Mouse (Mus musculus) T-cell, adult 66 days (primary cell): ENCODE measurements around the gene Cdnf. TPM values are rescaled to one million over a fixed set of nuclear protein-coding genes. Genes with fewer than 3 reads are reported as not detected.

ENCODE experiments used
- total RNA-seq, 2 experiments: library from RNA; stranded (reverse); gene quantifications; 3 replicates in 1 of 2; 4 replicates in 1 of 2; pipeline ENCODE4 v1.2.4; 2023

Gene Cdnf
- total RNA-seq, result under 1 TPM; 0.36 to 0.82 TPM

GRCm38 (mm10) chr2:3512552-3513454 lies at the start of gene Cdnf, which contains the start of the genes Gm45902 and Hspa14:
TSS of gene Cdnf (plus strand) at chr2:3513030.
TSS of gene Gm45902 (minus strand) at chr2:3512790.
TSS of gene Hspa14 (minus strand) at chr2:3512814.

GRCm38 (mm10) chr2:3474861-3475283 lies 38.0 kb upstream of the Cdnf start, which contains the start of gene Suv39h2:
TSS of gene Suv39h2 (minus strand) at chr2:3475031.

GRCm38 (mm10) chr2:3570186-3570585 lies 57.4 kb downstream of the Cdnf start, which contains the start of gene Fam107b:
TSS of gene Fam107b (plus strand) at chr2:3570488.

Other genes starting within 250 kb of the Cdnf start
- 10 to 100 TPM; 33.8 to 39.1 TPM for gene Nmt2, start 228.8 kb upstream of the Cdnf start, total RNA-seq
- gene Rpp38, start 180.4 kb upstream of the Cdnf start, total RNA-seq, result 1 to 10 TPM; 4.1 to 5.3 TPM
- gene Acbd7, start 176.9 kb upstream of the Cdnf start, total RNA-seq, result not detected
- not detected for gene Olah, start 115.8 kb upstream of the Cdnf start, total RNA-seq
- not detected for gene Meig1, start 90.4 kb upstream of the Cdnf start, total RNA-seq
- gene Dclre1c, start 88.9 kb upstream of the Cdnf start, total RNA-seq, result 10 to 100 TPM; 26.9 to 27.9 TPM
- 1 to 10 TPM; 2.0 to 2.7 TPM for gene Suv39h2, start 38.0 kb upstream of the Cdnf start, total RNA-seq
- gene Gm45902, start 240 bp upstream of the Cdnf start, total RNA-seq, result 10 to 100 TPM; 21.0 to 22.9 TPM
- gene Hspa14, start 216 bp upstream of the Cdnf start, total RNA-seq, result 100 to 1,000 TPM; 104 to 124 TPM
- gene Fam107b, start 57.5 kb downstream of the Cdnf start, total RNA-seq, result 100 to 1,000 TPM; 274 to 296 TPM